Mouse (Mus musculus): ENCODE measurements around the gene Rangrf. TPM values are rescaled to one million over a fixed set of nuclear protein-coding genes. Genes with fewer than 3 reads are reported as not detected.
"Not testable (repeated sequence)": the region's sequence is repeated elsewhere in the genome, so short reads cannot be mapped to it uniquely, and the experiment has no call there.

Gene Rangrf
- total RNA-seq, 2 experiments from 2014 or later = 41.0 to 44.7 TPM

DNA sequence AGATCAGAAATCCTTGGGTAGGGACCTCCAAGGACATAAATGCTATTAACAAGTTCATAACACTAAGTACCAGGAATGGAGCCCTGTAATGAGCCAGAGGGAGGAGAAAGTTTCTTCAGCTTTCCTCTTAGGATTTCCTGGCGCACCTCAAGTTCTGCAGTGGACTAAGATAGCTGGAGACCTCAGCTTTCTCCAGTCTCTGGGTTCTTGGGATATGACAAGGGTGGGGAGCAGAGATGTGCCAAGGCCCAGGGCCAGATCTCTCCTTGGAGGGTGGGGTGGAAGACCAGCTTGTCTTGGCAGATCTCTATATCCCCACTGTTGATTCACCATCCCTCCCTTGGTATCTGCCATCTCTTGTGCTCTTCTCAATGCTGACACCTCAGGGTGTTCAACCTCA lies 616 bp upstream of the Rangrf start:
- no peak for DNase-seq

DNA sequence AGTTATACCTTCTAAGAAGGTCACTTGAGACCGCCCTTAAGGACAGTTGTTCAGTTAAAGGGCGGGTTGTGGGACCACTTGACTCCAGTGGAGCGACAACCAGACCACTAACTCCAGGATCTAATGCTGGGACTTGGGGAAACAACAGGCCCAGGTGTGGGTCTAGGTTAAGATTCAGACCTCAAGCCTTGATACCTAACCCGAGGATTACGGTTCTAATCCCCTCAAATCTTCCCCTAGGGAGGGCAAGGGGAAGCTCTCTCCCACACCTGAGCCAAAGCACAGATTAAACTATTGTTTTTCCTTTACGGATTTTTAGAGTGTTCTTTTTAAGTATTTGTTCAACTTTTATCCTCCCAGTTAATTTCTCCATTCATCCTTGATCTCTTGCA lies 930 bp downstream of the Rangrf start:
- DNase-seq = no peak

DNA sequence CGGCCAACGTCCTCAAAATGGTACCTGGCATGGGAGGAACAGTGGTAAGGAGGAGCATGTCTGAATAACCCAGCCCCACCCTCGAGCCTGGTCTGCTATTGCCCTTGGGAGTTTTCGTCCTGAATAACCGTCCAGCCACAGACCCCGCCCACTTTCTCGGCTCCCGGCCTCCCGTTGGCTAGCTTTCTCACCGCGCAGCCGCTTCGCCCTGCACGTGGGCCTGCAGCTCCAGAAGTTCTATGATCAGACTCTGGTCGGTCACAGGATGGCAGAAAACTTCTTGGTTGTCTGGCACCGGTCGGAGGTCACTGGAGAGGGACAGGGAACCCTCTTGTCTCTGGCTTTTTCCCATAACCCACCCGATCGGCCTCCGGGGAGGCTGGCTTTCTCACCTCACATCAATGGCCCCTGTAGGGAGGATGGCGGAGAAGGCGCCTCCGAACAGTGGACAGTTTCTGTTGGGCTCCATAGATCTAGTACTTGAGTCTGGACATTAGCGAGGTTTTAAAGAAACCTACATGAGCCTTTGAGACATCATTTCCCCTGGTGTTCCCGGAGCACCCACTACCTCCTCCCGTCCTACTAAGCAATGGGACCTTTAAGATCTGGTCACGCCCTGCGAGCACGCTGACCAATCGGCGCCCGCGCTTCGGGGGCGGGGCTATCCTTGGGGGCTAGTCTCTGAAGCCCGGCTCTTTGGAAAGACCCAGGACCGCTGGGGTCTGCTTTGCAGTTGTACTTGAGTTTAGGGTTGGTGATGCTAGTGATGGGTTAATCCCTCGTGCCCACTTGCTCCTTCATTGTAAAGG lies 1.5 kb downstream of the Rangrf start:
- peak; percentile 89 for DNase-seq

DNA sequence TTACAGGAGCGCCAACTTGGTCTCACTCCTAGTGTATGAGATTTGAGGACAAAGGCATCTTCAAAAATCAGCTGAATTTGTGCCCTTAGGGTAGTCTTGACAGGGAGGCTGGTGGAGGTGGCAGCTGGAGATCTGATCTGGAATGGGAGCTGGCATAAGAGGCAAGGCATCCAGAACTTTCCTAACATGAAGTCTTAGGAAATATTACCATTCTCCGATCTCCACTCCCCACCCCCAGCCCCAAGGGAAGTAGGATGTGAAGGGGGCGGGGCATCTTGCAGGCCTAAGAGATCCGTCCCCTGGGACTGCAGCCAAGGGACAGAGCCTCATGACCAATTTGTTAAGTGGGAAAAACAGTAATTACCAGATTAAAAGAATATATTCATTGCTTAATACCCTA lies 4.8 kb downstream of the Rangrf start:
- peak; percentile 35 for DNase-seq

DNA sequence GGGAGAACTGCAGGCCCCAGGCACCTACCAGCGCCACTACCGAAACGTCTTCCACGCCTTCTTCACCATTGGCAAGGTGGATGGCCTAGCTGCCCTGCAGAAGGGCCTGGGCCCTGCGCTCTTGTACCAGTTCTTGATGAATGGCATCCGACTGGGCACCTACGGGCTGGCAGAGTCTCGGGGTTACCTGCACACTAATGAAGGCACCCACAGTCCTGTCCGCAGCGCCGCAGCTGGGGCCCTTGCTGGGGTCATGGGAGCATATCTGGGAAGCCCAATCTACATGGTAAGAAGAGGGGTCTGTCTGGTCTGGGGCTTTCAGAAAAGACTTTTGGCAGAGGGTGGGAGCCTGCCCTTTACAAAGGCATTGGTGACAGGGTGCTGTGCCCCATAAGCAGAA lies 6.2 kb downstream of the Rangrf start:
- DNase-seq = no peak

DNA sequence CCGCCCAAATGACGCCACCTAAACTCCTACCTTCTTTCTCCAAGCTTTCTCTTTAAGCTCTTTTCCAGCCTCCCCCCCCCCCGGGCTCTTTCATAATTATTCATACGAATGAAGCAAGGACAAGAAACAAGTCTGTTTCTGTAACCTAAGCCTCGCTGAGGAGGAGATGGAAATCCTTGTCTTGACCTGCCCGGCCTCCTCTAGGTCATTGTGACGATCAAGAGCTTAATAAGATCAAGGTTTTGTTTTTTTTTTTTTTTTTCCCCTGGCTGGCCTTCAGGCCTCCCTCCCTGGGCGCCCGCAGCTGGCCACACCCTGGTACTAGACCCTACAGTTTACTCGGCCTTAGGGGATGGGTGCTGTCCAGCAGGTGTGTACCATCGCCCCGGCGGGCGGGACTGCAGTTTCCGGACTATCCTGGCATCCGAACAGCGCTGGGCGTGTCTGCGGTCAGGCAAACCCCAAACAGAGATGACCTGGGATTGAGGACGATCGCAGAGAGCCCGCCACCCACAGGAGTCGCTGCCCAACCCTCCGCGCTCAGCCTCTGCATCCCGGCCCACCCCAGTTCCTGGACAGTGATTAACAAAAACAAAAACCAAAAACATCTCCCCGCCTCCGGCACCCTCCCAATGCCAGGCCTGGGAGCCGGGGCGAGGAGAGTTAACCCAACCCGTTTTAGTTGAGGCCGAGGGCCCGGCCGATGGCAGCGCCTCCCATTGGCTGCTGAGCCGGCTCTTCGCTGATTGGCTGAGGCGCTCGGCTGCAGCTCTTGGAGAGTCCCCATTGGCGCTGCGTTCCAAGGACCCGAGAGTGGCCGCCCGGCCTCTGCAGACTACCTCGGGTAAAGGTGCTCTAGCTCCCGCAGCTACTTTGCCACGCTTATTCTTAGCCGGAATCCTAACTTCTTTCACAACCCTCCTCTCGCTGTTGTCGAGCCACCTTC lies 7.4 kb downstream of the Rangrf start, which contains the start of gene Slc25a35:
Gene Slc25a35, plus strand, starts transcription at position 795 of the 946 bp plus-strand sequence.
- DNase-seq = peak; percentile 90

DNA sequence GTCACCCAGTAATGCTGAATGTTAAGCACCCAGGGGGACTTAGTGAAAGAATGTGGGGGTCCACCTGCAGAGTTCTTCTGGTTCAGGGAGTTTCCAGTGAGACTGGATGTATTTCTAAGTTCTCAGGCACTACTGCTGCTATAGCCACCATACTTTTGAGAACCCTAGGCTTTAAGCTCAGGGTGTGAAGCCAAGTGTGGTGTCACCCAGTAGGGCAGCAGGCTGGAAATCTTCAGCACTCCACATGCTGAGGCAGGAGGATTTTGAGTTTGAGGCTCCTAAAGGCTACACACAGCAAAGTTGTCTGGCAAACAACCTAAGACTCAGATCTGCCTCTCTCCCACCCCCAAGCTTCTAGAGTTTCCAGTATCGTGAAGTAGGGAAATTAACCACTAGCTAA lies 8.4 kb downstream of the Rangrf start:
- DNase-seq = no peak

DNA sequence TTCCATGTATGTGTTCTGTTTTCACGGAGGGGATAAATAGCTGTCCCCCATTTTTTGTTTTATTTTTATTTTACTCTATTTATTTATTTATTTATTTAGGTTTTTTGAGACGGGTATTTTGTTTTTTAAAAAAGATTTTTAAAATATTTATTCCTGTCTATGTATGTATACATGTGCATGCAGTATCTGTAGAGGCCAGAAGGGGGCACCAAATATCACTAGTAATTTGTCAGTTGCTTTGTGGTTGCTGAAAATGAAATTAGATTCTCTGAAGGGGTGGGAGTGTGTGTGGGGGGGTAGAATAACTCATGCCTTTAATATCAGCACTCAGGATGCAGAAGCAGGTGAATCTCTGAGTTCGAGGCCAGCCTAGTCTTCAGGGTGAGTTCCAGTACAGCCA lies 9.1 kb downstream of the Rangrf start:
- peak; percentile 69 for DNase-seq

DNA sequence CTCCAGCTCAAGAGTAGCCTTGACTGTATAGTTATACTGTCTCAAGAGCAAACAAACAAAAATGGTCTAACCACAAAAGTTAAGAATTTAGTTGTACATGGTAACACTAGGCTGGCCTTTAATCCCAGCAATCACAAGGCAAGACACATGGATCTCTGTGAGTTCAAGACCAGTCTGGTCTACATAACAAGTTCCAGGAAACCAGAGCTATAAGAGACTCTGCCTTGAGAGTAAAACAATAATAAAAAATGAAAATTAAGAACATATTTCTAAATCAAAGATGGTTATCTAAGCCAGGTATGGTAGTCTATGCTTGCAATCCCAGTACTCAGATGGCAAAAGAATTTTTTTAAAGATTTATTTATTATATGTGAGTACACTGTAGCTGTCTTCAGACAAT lies 9.9 kb downstream of the Rangrf start:
- DNase-seq = no peak

DNA sequence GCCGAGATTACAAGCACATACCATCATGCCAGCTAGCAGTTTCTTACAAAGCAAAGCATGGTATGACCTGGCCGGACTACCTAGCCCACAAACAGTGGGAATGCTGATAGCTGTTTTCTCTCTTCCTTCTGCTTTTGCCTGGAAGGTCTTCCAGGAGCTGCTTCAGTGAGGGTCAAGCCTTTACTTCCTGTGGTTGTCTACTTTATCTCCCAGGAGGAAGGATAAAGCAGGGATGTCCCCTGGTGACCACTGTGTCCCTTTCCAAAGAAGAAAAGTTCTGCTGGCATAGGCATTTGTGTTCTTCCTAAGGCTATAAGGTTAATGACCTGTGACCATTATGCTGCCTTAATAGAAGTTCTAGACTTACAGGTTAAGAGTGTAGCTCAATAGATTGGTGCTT lies 11.6 kb downstream of the Rangrf start:
- DNase-seq = no peak

DNA sequence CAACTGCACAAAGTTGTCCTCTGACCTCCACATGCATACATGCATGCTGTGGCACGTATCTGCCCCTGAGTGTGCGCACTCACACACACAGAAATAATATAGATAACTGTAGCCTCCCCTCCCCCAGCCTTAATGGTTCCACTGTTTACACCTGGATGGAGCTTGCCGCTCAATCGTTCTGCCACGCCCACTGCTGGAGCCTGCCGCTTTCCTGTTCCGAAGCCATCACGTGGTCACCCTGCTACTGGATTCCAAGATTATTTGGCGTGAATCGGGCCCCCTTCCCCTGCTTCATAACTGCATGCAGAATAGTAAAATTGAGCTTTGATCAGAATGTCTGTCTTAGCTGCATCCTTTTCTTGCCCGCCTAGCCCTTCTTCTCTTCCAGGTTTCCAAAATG lies 12.8 kb downstream of the Rangrf start:
- DNase-seq = not testable (repeated sequence)

DNA sequence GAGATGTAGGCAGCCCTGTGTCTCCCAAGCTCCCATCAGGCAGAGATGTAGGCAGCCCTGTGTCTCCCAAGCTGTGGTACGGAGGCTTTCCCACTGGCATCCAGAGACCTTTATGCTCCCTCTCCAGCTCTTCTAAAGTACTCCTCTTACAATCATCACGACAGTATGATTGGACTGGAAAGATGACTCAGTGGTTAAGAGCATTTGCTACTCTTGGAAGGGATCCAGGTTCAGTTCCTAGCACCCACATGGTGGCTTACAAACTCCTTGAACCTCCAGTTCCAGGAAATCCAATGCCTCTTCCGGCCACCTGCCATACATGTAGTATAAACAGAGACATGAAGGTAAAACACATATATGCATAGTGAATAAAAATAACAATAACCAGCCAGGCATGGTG lies 13.4 kb downstream of the Rangrf start:
- DNase-seq = no peak

DNA sequence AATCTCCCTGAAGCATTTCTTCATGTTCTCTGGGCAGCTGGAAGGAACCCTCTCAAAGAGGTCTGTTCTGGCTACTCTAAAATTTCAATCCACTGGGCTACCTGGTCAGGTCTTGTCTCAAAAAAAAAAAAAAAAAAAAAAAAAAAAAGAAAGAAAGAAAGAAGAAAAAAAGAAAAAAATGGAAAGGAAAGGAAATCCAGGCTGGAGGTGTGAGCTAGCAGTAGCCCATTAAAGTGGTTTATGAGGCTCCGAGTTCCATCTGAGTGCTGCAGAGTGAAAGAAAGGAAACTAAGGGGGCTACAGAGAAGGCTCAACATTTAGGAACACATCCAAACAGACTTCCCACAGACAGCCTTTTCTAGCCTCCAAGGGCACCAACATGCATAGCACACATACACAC lies 17.0 kb downstream of the Rangrf start:
- DNase-seq = no peak

DNA sequence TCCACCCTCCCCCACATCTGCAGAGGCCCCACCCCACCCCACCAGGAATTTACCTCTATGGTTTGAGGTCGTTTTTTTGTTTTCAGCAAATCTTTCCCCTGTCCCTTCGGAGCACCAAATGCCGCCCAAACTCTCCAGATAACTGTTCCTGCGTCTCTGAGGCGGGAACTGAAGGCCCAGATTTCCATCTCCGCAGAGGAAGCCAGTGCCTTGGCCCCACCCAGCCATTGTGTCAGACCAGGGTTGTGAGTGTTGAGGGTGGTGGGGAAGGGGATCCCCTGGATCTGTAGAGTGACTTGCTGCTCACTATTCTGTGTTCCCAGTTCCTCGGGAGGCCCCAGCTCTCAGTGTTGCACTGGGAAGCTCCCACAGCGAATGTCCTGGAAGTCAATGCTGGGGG lies 17.7 kb downstream of the Rangrf start, which contains the start of gene Arhgef15:
Gene Arhgef15, minus strand, starts transcription at position 173 of the 400 bp plus-strand sequence.
- DNase-seq = no peak

DNA sequence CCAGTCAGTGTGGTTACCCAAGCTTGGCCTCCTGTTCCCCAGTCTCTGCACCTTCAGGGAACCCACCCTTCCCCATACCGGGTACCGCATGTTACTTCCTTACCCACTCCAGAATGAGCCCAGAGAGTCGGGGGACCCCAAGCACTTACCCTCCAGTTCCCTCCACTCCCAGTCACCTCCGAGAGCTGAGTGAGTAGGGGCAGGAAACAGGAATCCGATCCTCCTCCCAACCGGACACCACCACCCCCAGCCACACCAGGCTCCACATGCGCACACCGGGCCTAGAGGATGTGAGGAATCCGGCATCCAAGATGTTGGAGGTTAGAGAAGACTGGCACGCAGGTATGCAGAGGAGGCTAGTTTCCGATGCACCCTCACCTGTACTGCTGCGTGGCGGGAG lies 18.3 kb downstream of the Rangrf start:
- DNase-seq = peak; percentile 50

DNA sequence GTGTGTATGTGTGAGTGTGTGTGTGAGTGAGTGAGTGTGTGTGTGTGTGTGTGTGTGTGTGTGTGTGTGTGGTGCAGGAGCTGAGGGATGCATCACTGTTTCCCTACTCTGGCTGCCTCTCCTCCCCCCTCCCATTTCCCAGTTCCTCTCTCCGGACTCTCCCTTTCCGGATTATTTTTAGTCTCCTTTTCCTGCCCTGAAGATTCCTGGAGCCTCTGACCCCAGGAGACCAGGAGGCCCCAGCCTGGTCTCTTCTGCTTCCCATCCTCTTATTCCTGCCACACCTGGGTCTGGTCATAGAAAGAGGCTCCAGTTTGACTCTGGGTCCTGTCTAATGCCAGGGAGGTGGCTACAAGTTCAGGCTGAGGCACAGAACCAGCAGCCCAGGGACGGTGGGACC lies 18.9 kb downstream of the Rangrf start:
- peak; percentile 46 for DNase-seq

DNA sequence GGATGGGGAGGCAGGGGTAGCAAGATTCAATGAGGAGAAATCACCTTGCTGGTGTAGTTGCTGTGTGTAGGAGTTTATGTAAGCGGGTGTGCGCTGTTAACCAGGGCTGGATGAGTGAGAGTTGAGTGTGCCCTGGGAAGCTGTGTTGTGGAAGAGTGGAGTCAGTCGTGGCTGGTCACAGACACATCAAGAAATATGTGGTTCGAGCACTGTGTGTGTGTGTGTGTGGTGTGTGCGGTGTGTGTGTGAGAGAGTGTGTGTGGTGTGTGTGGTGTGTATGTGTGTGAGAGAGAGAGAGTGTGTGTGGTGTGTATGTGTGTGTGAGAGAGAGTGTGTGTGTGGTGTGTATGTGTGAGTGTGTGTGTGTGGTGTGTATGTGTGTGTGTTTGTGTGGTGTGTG lies 19.5 kb downstream of the Rangrf start:
- DNase-seq = no peak

DNA sequence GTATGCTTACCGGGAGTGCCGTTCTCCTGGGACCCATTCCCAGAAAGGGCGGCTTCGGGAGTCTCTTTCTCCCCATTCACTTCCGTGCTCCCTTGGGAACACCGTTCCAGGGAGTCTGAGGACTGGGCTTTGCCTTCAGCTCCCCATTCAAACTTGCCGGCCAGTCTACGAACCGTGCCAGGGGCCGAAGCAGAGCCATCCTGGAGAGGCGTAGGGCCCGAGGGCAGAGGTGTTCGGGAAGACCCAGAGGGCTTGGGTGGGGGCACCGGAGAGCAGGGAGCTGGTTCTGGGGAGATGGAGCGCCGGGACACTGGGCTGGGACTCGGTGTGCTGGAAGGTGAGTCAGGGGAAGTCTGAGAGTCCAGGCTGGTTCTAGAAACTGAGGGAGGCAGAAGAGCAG lies 20.6 kb downstream of the Rangrf start:
- DNase-seq = no peak

DNA sequence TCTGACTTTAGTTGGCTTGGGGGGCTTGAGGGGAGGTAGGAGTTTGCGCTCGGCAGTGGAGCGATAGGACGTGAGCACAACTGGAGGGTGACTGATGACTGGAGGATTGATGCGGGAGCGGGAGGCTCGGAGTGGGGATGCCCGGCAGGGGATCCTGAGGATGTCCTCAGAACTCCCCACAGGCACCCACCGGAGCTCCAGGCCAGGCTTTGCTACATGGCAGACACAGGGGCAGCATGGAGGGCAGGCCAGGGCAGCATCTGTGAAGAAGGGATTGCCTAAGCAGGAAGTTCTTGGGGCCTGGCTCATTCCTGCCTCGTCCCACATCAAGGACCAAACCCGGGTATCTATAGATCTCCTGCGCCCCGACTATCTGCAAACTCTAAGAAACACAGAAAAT lies 21.1 kb downstream of the Rangrf start:
- DNase-seq = no peak

DNA sequence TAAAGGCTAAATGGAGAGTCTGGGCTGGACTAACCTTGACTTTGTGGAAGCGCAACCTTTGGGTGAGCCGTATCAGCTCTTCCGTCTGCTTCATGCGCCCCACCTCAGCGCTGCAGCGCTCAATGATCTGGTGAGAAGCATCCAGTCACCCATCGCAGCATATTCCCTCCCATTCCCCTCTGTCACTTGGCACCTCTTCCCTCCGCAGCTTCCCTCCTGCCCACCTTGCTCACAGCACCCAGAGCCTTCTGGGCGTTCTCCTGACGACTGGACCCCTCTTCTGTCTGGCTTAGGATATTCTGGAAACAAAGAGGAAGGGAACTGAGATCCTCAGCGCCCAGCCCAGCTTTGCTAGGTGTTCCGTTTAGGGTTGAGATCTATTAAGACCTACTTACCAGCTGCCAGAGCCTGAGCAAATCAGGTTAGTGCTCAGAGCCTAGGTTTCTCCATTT lies 27.4 kb downstream of the Rangrf start:
- DNase-seq = no peak

DNA sequence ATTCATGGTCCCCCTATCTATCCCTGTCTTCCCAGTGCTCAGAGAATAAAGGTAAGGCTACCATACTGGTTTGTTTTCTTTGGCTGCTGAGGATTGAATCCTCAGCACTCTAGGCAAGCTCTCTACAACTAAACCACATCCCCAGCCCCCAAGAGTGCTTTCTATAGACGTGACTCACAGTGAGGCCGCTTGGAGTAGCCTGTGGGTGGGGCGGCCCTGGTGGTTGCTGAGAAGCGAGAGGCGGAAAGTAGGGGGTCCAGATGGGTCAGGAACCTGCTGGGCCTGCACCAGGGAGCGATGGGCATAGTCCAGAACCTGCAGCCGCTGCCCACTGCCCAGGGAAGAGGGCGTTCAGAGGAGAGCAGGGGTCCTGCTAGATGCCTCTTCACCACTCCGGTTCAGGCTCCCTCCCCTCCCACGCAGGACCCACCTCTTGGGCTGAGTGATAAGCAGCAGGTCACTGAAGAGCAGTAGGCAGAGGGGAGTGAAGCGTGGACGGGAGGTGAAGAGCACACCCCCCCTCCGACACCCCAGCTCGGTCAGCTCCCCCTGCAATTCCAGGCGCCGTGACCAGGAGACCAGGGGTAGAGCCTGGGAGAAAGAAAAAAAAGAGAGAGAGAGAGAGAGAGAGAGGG lies 28.1 kb downstream of the Rangrf start:
- no peak for DNase-seq

DNA sequence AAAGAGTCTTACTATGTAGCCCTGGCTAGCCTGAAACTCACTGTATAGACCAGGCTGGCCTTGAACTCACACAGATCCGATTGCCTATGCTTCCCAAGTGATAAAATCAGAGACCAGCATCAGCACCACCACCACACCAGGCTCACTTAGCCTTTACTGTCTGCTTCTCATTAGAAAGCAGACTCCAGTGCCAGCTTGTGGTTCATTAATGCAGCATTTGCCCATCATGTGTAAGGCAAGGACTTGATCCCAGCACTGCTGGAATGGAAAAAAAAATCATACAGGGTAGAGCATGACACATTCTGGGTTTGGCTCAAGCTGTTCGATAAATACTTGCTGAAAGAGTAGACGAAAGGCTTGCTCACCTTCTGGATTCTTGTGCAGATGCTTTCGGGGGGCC lies 29.0 kb downstream of the Rangrf start:
- no peak for DNase-seq

DNA sequence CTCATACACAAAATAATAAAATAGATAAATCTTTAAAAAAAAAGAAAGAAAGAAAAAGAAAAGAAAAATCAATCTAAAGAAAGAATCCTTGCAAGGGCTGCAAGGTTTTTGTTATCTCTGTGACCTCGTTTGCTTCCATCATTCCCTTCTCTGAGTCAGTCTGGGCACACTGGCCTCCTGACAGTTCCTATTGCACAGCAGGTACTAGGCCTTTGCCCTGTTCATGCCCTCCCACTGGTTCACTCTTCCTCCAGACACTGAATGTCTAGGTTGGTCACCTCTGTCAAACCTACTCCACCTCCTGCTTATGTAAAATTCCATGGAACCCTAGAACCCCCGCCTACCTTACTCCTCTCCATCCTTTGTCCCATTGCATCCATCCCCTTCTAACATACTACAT lies 29.7 kb downstream of the Rangrf start:
- no peak for DNase-seq
